Mouse (Mus musculus): Measurements from ENCODE around the gene Rapgefl1.

Gene Rapgefl1

DNA sequence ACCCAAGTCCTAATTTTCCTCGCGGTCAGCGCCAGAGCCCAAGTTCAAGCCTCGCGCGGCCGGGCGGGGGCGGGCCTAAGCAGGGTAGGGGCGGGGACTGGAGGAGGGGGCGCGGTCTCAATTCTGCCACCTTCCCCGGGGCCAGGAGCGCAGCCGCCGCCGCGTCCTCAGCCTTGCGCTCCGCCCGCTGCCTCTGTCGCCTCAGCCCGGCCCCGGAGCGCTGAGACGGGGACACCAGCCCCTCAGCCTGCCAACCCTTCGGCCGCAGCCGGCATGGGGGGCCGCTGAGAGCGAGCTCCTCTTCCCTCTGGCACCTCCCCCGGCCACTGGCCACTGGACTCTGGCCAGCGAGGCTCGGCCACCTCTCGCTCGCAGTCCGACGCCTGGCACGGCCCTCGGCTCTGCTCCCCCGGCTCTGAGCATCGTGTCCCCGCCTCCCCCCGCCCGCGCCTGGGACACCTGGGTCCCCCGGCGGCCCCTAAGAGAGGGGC is at the start of gene Rapgefl1:
Gene Rapgefl1, plus strand, starts transcription at position 135 of the 491 bp plus-strand sequence.
- peak; percentile 33 for DNase-seq (ENCODE audit: low read depth, low spot score)

DNA sequence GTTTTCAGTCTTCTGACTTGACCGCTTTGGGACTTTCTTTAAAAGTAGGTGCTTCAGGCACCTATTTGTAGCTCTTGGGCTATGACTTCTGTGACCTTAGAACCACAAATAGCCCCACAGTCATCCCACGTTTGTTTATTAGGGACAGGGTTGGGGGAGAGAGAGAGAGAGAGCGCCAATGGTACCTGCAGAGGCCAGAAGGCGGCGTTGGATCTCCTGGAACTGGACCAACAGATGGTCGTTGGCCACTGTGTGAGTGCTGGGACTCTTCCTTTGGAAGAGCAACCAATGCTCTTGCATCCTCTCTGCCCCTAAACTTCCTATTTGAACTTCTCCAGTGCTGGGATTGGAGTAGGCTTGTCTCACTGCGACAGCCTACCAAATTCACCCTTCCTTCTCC is 49.4 kb upstream of the Rapgefl1 start:
- DNase-seq (ENCODE audit: low read depth, low spot score): no peak

DNA sequence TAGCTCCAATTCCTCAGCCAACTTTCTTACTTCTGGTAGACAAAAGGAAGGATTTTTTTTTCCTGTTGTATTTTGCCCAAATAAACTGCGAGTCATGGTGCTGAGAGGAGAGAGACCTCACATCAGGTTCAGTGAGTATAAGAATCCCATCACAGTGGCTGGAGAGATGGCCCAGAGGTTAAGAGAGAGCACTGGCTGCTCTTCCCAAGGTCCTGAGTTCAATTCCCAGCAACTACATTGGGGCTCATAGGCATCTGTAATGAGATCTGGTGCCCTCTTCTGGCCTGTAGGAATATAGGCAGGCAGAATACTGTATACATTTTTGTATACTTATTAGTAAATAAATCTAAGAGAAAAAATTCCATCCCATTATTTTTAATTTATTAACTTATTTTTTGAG is 48.9 kb upstream of the Rapgefl1 start:
- DNase-seq (ENCODE audit: low read depth, low spot score): no peak

DNA sequence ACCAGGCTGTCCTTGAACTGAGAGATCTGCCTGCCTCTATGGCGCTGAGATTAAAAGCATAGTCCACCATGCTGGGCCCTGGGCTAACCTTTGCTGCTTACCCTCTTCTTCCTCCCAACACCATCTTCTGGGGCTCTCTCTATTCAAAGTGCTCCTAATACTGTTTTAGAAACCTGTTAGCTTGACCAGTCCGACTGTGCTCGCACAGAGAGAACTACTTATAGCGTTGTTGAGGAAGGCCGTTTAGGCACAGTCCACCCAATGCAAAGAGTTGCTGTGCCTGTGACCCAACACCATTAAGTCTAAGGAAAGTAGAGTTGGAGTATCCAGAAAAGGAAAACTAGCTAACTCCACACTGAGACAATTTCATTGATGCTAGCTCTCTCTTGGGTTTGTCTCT is 48.4 kb upstream of the Rapgefl1 start:
- no peak for DNase-seq (ENCODE audit: low read depth, low spot score)

DNA sequence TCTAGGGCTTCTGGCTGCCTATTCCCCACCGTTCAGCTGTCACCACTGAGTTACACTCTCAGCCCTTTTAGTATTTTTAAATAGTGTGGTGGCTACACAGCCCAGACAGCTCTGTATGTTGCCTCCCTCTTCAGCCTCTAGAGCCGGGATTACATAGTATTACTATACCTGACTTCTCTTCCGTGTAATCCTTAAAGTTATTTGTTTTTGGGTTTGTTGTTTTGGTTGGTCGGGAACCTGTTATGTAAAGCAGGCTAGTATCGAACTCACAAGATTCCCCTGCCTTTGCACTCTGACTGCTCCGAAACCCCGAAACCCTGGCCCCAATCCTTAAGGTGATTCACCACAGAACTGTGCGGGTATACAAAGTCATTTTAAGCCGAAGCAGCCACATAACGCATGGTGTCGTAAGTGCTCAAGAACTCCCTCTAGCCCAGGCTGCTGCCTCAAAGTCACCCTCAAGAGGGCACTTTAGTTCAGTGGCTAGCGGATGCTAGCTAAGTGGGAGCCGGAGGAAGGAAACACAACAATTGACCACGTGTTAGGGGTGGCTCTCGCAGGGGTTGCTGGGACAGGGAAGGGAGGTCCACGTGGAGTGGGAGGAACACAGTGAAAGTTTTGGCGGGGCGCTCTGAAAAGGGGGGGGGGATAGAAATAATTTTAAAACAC is 47.9 kb upstream of the Rapgefl1 start:
- DNase-seq (ENCODE audit: low read depth, low spot score): no peak

DNA sequence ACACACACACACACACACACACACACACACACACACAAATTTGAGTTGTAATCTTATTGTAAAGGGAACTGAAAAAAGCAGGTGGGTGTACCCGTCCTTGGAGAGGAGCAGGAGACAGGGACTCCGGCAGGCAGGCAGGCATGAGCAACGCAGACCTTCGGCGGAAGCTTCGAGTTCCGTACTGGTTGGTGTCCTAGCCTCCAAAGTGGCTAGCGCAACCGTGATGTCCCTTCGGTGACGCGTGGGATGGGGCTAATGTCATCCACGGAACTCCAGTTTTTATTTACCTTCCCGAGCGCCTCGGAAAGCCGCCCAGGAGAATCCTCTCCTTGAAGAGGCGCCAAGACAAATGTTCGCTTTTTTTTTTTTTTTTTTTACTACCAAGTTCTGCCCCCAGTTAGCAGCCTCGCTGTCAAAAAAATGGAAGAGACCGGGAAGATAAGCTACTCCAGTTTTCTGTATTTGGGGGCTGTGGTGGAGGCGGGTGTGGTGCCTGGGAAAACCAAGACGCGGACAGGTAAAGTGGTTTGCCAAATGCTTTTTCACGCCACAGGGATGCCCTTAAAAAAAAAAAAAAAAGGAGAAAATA is 47.3 kb upstream of the Rapgefl1 start:
- DNase-seq (ENCODE audit: low read depth, low spot score): no peak

DNA sequence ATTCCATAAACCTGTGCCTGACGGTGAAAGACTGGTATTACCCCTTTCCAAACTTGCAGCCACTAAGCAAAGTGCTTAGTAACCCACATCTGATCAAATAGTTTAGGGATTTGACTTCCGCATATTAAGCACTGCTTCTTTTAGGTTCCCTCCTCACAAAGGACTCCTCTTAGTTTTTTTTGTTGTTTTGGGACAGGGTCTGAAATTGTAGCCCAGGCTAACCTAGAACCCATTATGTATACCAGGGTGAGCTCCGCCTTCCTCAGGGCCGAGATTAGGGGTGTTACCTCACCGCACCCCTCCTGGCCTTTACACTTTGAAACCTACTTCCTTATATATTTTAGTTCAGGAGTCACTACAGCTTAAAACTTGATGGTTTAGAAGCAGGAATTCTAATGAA is 46.8 kb upstream of the Rapgefl1 start:
- no peak for DNase-seq (ENCODE audit: low read depth, low spot score)

DNA sequence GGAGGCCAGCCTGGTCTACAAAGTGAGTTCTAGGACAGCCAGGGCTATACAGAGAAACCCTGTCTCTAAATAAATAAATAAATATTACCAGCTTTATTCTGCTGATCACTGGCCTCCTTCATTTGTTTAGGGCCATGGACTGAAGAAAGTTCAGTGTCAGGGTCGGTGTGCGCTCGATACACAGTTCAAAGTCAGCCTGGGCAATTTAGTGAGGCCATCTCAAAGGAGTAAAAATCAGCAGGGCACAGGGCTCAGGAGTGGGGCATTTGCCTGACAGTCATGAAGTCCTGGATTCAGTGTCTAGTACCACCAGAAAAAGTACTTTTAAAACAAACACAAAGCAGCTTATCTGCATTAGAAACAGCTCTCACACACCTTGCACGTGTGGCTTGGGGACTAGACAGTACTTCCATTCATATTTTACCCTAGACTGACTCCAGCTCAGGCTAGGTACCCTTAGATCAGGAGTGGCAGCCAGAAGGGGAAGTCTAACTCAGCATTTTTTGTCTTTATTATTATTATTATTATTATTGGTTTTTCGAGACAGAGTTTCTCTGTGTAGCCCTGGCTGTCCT is 45.9 kb upstream of the Rapgefl1 start:
- DNase-seq (ENCODE audit: low read depth, low spot score): no peak

DNA sequence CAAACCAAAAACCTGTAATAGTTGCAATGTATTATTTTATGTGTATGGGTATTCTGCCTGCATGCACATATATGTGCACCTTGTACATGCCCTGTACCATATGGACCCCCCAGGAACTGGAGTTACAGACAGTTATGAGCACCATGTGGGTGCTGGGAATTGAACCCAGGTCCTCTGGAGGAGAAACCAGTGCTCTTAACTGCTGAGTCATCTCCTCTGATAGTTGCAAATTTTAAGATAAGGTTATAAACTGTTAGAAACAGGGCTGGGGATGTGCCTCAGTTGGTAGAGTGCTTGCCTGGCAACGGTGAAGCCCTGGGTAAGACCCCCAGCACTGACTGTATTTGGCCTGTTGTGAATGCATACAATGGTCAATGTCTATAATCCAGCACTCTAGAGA is 45.1 kb upstream of the Rapgefl1 start:
- no peak for DNase-seq (ENCODE audit: low read depth, low spot score)

DNA sequence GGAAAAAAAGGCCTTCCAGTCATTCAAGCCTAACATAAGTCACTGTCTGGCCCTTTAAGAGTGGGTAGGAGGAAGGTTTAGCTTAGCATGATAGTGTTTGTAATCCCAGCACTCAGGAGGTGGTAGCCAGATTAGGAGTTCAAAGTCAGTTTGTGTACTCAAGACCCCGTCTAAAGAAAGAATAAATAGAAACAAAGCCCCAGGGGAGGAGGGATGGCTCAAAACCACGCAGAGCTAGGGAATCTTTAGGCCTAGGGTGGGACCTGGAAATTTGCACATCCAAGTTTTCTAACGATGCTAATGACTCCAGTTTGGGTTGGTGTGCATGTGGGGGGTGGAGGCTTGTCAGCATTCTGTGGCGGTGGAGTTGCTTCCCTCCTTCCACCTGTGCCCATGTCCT is 44.5 kb upstream of the Rapgefl1 start:
- DNase-seq (ENCODE audit: low read depth, low spot score): no peak

DNA sequence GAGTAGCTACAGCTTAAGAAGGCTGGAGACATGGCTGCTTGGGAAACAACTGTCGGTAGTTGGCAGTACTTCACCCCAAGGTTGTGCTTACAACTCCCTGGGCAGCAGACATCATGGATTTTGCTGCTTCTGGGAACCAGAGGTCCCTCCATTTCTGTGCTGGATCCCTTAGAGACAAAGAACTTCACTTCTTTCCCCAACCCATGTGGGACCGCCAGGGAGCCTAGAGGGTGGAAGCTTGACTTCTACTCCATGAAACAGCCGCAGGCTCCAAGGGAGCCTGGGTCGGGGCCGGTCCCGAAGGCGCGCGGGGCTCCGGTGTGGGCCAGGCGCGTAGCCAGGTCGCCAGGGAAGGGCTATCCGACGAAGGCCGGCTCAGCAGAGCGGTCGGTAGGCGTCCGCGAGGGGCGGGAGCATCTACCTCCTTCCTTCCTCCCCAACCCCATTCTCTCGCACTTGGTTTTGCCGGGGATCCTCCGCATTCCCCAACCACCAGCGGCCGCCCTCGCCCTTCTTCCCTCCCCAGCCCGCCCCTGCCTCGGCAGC is 42.0 kb upstream of the Rapgefl1 start:
- DNase-seq (ENCODE audit: low read depth, low spot score): peak; percentile 41

DNA sequence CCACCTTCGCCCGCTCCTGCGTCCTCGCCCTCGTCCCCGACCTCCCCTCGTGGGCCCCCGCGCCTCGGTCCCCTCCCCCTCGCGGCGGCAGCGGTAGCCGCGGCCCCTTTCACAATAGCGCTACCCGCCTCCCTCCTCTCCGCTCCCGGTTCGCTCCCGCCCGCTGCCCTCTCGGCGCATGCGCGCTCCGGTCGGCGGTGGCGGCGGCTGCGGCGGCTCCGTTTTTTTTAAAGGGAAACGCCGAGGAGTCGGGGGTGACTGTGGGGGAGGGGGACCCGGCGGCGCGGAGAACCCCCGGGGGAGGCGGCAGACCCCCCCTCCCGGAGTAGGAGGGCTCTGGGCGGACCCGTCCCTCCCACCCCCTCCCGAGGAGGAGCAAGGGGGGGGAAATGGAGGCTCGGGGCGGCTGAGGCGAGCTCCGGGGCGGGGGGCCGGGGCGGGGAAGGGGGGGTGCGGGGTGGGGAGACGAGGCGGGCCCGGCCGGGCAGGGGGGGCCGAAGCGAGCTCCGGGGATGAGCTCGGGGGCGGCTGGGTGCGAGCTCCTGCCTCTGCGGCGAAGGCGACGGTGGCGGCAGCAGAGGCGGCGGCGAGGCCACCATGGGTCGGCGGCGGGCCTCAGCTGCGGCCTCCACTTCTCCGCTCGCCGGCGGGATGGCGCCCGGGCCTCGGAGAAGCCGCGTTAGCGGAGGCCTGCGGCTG is 41.4 kb upstream of the Rapgefl1 start, which contains the start of gene Msl1:
Gene Msl1, plus strand, starts transcription at position 502 of the 699 bp plus-strand sequence.
- DNase-seq (ENCODE audit: low read depth, low spot score): peak; percentile 77

DNA sequence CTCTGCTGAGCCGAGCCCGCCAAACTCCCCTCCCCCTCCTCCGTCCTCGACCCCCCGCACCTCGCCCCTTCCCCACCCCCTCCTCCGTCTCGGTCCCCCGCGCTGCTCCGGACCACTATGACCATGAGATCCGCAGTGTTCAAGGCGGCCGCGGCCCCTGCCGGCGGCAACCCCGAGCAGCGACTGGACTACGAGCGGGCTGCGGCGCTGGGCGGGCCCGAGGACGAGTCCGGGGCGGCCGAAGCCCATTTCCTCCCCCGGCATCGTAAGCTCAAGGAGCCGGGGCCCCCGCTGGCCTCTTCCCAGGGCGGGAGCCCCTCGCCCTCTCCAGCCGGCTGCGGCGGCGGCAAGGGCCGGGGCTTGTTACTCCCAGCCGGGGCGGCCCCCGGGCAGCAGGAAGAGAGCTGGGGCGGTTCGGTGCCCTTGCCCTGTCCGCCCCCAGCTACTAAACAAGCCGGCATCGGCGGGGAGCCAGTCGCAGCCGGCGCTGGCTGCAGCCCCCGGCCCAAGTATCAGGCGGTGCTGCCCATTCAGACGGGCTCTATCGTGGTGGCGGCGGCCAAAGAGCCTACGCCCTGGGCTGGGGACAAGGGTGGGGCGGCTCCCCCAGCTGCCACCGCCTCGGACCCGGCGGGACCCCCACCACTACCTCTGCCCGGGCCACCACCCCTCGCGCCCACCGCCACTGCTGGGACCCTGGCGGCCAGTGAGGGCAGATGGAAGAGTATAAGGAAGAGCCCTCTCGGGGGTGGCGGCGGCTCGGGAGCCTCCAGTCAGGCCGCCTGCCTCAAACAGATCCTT is 40.7 kb upstream of the Rapgefl1 start:
- peak; percentile 43 for DNase-seq (ENCODE audit: low read depth, low spot score)

DNA sequence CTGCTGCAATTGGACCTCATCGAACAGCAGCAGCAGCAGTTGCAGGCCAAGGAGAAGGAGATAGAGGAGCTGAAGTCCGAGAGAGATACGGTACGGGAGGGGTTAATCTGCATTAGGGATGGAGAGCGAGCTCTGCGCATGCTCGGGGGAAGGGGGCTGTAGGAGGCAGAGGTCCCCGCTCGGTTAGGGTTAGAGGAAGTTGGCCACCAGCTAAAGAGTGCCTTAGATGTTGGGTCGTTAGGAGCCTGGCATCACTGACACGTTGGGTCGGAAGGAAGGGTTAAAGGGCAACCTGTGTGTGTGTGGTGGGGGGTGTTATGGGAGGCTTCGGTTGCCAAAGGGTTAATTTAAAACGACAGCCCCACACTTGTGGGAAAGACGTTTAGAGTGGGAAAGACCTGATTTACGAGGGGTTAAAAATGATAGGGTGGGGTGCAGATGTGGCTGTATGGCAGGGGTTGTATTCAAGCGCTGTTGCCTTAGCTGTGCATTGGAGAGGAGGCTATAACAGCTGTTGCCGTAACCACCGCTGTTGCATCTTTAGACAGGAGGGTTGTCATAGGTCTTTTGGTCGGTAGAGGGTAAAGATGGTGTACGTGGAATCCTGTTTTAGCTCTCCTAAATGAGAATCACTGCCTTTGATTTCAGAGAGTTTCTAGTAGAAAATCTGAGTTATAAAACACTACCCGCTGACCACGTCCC is 39.9 kb upstream of the Rapgefl1 start:
- DNase-seq (ENCODE audit: low read depth, low spot score): no peak

DNA sequence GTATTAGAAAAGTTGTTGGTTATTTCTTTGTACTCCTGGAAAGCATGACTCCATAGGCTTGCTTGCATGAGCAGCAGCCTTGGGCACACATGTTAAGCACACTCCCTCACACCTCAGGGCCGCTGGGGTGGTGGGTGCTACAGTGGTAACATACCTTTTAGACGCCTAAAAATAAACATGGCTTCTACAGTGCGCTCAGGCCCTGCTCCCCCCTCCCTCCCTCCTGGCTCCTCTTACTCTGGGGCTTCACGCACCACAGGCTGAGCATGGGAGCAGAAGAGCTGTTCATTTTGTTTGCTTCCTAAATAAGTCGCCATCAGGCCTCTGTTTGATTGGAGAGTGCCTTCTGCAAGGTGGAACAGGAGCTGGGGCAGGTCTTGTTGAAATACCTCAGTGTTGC is 39.3 kb upstream of the Rapgefl1 start:
- no peak for DNase-seq (ENCODE audit: low read depth, low spot score)

DNA sequence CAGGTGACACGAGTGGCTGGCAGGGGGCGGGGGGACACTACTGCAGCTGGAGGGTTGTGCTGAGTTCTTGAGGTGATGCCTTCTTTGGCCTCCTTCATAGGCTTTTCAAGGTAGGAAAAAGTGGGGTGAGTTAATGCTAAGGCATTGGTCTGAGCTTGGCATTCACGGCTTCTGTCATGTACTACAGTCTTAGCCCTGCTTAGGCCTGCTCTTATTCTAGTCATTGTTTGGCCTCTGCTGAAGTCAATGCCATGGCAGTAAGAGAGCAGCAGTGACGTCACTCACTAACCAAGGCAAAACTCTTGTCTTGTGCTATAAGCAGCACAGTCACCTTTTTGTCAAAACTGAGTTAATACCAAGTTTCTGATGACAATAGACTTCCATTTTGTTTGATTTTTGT is 38.7 kb upstream of the Rapgefl1 start:
- DNase-seq (ENCODE audit: low read depth, low spot score): no peak

DNA sequence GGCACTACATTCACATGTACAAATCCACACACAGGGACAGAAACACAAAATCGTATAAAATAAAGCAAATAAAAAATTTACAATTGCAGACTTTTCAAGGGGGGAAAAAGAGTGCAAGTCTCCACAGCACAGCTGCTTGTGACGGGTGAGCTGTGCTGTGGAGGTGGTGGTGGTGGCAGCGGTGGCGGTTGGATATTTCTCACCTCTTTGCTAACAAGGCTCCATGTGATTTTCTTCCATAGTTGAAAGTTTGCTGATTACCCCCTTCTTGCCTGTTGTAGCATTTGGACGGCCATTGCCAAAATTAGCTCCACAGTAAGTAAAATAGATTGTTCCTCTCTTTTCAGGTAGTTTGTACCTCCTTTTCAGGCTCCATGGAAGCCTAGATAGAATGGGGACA is 32.0 kb upstream of the Rapgefl1 start, which contains the start of gene Casc3:
Gene Casc3, plus strand, starts transcription at position 301 of the 400 bp plus-strand sequence.
- no peak for DNase-seq (ENCODE audit: low read depth, low spot score)

DNA sequence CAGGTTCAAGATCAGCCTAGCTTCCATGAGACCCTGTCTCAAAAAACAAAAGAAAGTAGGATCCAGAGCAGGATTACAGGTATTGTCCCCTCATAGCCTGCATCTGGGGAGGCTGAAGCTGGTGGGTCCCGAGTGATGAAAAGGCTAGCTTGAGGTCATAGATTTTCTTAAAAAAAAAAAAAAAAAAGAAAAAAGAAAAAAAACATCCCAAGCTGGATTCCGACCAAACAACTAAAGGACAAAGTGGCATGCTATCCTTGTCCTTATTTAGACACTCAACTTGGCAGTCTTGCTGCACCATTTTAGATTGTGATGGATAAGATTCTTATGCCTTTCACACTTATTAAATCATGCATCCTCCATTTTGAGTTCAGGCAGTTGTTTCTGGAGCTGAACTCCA is 28.2 kb upstream of the Rapgefl1 start:
- DNase-seq (ENCODE audit: low read depth, low spot score): no peak

DNA sequence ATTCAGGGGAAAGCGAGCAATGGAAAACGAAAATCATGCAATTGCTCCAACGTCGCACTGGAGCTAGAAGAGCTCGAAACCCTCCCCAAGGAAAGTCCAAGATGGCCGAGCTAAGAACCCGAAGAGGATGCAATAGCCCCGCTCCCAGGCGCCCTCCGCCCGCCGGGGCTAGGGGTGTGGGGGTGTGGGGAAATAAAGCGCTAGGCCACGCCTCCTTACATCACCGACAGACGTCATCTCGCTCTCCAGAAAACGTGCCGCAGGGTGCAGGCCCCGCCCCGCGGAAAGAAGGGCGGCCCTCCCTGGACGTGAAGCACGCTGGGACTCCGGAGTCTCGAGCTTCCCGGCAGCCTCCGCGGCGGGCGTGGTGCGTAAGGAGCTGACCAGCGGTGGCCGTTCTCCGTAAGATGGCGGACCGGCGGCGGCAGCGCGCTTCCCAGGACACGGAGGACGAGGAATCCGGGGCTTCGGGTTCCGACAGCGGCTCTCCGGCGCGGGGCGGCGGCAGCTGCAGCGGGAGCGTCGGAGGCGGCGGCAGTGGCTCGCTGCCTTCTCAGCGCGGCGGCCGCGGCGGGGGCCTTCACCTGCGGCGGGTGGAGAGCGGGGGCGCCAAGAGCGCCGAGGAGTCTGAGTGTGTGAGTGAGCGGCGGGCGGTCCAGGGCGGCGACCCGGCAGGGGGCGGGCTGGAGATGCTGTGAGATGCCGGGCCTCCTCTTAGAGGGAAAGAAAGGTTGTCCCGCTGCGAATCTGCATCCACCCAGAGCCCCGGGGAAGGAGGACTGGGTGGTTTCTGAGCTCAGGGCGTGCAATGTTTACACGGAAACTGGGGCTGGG is 26.9 kb upstream of the Rapgefl1 start:
- peak; percentile 95 for DNase-seq (ENCODE audit: low read depth, low spot score)

DNA sequence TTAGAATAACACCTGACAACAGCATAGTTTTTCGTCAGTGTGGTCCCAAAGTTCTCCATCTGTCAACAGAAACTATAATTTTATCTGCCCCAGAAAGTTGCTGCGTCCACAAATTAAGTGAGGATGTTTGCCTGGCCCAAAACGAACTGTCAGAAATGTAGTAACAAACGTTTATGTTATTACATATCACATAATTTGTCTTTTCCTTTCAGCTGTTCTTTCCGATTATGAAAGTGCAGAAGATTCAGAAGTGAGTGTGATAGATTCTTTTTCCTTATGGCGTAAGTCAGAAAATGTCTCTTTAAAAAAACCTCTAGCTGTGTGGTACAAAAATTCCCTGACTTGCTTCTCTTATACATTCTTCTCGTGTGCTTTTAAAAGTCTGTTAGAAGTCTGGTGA is 25.9 kb upstream of the Rapgefl1 start:
- DNase-seq (ENCODE audit: low read depth, low spot score): no peak
